Mouse (Mus musculus): ENCODE data around the gene Fam183b.
"Not testable (repeated sequence)": the region's sequence is repeated elsewhere in the genome, so short reads cannot be mapped to it uniquely, and the experiment has no call there.

Gene Fam183b

DNA sequence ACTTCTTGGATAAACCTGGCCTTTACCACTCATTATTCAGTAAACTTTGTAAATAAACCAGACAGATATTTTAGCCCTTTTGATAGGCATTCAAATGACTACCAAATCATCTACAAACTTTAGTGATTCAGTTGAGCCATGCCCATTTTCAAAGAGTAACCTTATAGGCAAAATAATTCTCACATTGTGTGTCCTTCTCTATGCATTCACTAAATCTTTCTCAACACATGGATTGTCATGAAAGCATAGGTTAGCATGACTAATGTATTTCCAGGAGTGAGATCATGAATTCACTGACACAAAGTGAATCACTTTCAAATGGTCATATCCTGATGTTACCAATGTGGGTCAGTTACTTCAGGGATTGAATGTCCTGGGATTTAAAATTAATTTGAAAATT, 28.9 kb downstream of the Fam183b start, which contains the start of gene Olfr315:
Gene Olfr315, plus strand, starts transcription at position 301 of the 400 bp plus-strand sequence.
- DNase-seq (ENCODE audit: low read depth, low spot score) = no peak

DNA sequence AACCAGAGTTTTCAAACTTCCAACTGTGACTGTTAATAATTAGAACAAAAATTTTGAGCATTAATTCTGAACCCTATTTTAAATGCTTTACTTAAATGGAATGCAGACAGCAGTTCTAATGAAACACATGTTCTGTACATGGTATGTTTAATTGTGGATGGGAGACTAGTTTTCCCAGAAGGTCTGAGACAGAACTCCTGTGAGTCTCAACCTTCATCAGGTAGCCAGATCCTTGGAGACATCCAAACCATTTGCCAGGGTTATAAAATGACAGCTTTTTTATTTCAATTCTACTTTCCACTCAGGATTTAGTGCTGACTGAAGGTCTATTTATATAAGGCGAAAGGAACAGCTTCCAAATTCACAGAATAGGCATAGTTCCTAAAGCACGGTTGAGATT, 49.3 kb downstream of the Fam183b start, which contains the start of gene Olfr316:
Gene Olfr316, plus strand, starts transcription at position 301 of the 400 bp plus-strand sequence.
- DNase-seq (ENCODE audit: low read depth, low spot score) = no peak

DNA sequence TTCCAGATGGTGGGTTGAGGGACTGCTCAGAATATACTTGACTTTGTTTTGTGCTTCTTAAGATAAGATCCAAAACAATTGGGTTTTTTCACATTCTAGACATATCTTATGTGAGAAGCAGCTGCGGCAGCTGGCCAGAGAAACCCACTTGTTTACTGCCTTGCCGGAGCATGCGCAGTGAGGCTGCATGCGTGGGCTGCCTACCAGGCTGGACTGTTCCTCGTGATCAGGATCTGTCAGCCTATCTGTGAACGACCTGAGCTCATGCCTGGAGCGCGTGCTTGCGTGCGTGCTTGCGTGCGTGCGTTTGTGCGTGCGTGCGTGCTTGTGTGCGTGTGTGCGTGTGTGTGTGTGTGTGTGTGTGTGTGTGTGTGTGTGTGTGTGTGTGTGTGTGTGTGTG, 50.7 kb downstream of the Fam183b start:
- not testable (repeated sequence) for DNase-seq (ENCODE audit: low read depth, low spot score)

Measured in retina, adult 2 months (tissue).